Mouse (Mus musculus) C2C12 (cell line): ENCODE measurements around the gene Tex33. TPM values are rescaled to one million over a fixed set of nuclear protein-coding genes. Genes with fewer than 3 reads are reported as not detected.
"Not testable (repeated sequence)": the region's sequence is repeated elsewhere in the genome, so short reads cannot be mapped to it uniquely, and the experiment has no call there.

ENCODE experiments used
- H3K27me3 ChIP-seq: one replicate; pipeline ENCODE4 v1.6.1; 2011; ENCODE audit not compliant: control insufficient read depth, insufficient read depth, insufficient read length
- H3K36me3 ChIP-seq: one replicate; pipeline ENCODE4 v1.6.1; 2011; ENCODE audit not compliant: control insufficient read depth, insufficient read depth
- H3K4me3 ChIP-seq: one replicate; pipeline ENCODE4 v1.5.1; 2011; ENCODE audit warnings: mild to moderate bottlenecking, control low read depth; ENCODE audit not compliant: poor library complexity, insufficient read depth, severe bottlenecking
- H3K79me2 ChIP-seq: one replicate; pipeline ENCODE4 v1.6.1; 2011; ENCODE audit not compliant: control insufficient read depth, insufficient read depth
- H3K79me3 ChIP-seq: one replicate; pipeline ENCODE4 v1.6.1; 2011; ENCODE audit warnings: low read depth, control low read depth
- H3ac ChIP-seq: one replicate; pipeline ENCODE3; 2011; ENCODE audit warnings: low read depth; ENCODE audit not compliant: control insufficient read depth, insufficient read length
- CEBPB ChIP-seq: IDR thresholded peaks from one replicate; pipeline ENCODE4 v1.6.1; 2011; ENCODE audit warnings: low read depth, mild to moderate bottlenecking, control low read depth, moderate library complexity
- CTCF ChIP-seq: IDR thresholded peaks from one replicate; pipeline ENCODE4 v1.5.1; 2011; ENCODE audit not compliant: control insufficient read depth, insufficient read depth, insufficient read length
- FOSL1 ChIP-seq: IDR thresholded peaks from one replicate; pipeline ENCODE4 v1.8.0; 2011; ENCODE audit warnings: mild to moderate bottlenecking, low read length; ENCODE audit not compliant: poor library complexity, insufficient read depth, severe bottlenecking
- MAX ChIP-seq: IDR thresholded peaks from one replicate; pipeline ENCODE4 v1.6.1; 2011; ENCODE audit warnings: mild to moderate bottlenecking, control low read depth
- MYOD1 ChIP-seq: IDR thresholded peaks from one replicate; pipeline ENCODE4 v1.6.1; 2011; ENCODE audit warnings: low read depth; ENCODE audit not compliant: control insufficient read depth, insufficient read length
- MYOG ChIP-seq: IDR thresholded peaks from one replicate; pipeline ENCODE4 v1.6.1; 2011; ENCODE audit not compliant: control insufficient read depth, insufficient read length; ENCODE audit errors: extremely low read depth
- USF1 ChIP-seq: IDR thresholded peaks from one replicate; pipeline ENCODE4 v1.6.1; 2011; ENCODE audit warnings: low read depth, mild to moderate bottlenecking, control low read depth, moderate library complexity
- polyA plus RNA-seq: library from polyadenylated mRNA; unstranded; fragments of >200 nt; fragmentation: generic; extraction: Trizol; gene quantifications from one replicate; pipeline ENCODE4 v1.2.1, GENCODE M21; 2012; ENCODE audit warnings: missing spikeins

Gene Tex33
- polyA plus RNA-seq, 1 experiment = not detected

GRCm38 (mm10) chr15:78355548-78355947 lies 40.2 kb downstream of the Tex33 start:
- H3K4me3 ChIP-seq = no peak overlapping the region
- TF ChIP-seq CTCF (no peak), USF1 (no peak), MYOD1 (no peak), CEBPB (no peak), MAX (no peak), FOSL1 (no peak)
- H3K79me3 ChIP-seq = no peaks in the 10 kb centered on the region
- peaks cover 56% of the 10 kb centered on the region for H3K27me3 ChIP-seq
- H3K79me2 ChIP-seq = no peaks in the 10 kb centered on the region
- H3K36me3 ChIP-seq = no peaks in the 10 kb centered on the region
- H3ac ChIP-seq = no peak overlapping the region

- Histone ChIP-seq H3K79me2 (no peaks in the 10 kb centered on the region), H3K4me3 (no peak overlapping the region), H3K79me3 (no peaks in the 10 kb centered on the region), H3K36me3 (no peaks in the 10 kb centered on the region), H3K27me3 (peaks cover 62% of the 10 kb centered on the region), H3ac (no peak overlapping the region)
- TF ChIP-seq MYOG = no peak
- no peak for TF ChIP-seq FOSL1
Observed at GRCm38 (mm10) chr15:78354958-78355357, 40.8 kb downstream of the Tex33 start.

GRCm38 (mm10) chr15:78351586-78352165 lies 44.0 kb downstream of the Tex33 start:
- H3K36me3 ChIP-seq = no peaks in the 10 kb centered on the region
- H3K4me3 ChIP-seq = no peak overlapping the region
- no peak overlapping the region for H3ac ChIP-seq
- TF ChIP-seq MAX (no peak), MYOD1 (no peak), FOSL1 (no peak), USF1 (no peak), CTCF (no peak), MYOG (no peak), CEBPB (no peak)
- H3K79me2 ChIP-seq = no peaks in the 10 kb centered on the region
- peaks cover 58% of the 10 kb centered on the region for H3K27me3 ChIP-seq
- H3K79me3 ChIP-seq = no peaks in the 10 kb centered on the region

- TF ChIP-seq USF1 (no peak), FOSL1 (no peak), MAX (no peak), CTCF (no peak), CEBPB (no peak), MYOD1 (no peak), MYOG (no peak)
- no peaks in the 10 kb centered on the region for H3K36me3 ChIP-seq
- no peak overlapping the region for H3ac ChIP-seq
- H3K27me3 ChIP-seq = peaks cover 36% of the 10 kb centered on the region
- no peak overlapping the region for H3K4me3 ChIP-seq
- H3K79me2 ChIP-seq = no peaks in the 10 kb centered on the region
- H3K79me3 ChIP-seq = no peaks in the 10 kb centered on the region
Observed at GRCm38 (mm10) chr15:78344567-78344966, 51.1 kb downstream of the Tex33 start.

GRCm38 (mm10) chr15:78343683-78344082 lies 52.0 kb downstream of the Tex33 start:
- Histone ChIP-seq H3K79me2 (no peaks in the 10 kb centered on the region), H3K36me3 (no peaks in the 10 kb centered on the region), H3K79me3 (no peaks in the 10 kb centered on the region), H3ac (no peak overlapping the region), H3K4me3 (no peak overlapping the region), H3K27me3 (peaks cover 31% of the 10 kb centered on the region)
- TF ChIP-seq USF1 (no peak), CEBPB (no peak), MYOD1 (no peak), FOSL1 (no peak), MYOG (no peak), CTCF (no peak), MAX (no peak)

- H3K4me3 ChIP-seq, H3K79me3 ChIP-seq, H3K79me2 ChIP-seq, H3K36me3 ChIP-seq, H3ac ChIP-seq: not testable (repeated sequence)
- peaks cover 22% of the 10 kb centered on the region for H3K27me3 ChIP-seq
Observed at GRCm38 (mm10) chr15:78340919-78341318, 54.8 kb downstream of the Tex33 start.
